30 mouse cellular contexts compared by ENCODE assay signal in the genomic region with DNA sequence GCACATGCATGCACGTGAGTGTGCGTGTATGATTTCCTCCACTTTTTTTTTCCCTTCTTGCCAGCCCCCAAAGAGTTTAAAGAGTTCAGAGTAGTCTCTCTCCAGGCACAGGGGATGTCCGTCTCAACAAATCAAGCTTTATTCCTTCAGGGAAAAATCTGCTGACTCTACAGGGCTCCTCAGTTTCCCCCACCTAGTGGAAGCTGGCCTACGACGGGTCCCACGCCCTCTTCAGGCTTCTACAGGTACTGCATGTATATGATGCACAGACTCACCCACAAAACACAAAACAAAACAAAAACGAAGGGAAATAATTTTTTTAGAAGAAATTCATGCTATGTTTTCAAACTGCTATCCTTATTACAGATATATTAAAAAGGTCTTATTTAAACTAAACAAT.
DNase-seq lines count a peak whose midpoint lies in the region; ATAC-seq and TF ChIP-seq lines count a peak whose summit lies in the region.
"Had no signal": no experiment of that assay in that cellular context is flagged by ENCODE, and none has a peak within 500 bp of the region (broad histone marks: within the 10 kb centered on the region; RNA-seq: fewer than 3 reads in every experiment).

No protein-coding gene starts in this region.

- TF ChIP-seq EP300 in liver, postnatal 0 days (IDR thresholded peaks at IDR 0.05; ENCODE audit: low read depth): no peak
- TF ChIP-seq EP300 in stomach, postnatal 0 days (optimal IDR thresholded peaks at IDR 0.05): no peak

- no peaks in the 10 kb centered on the region for H3K36me3 ChIP-seq in hindbrain, postnatal 0 days (ENCODE audit: insufficient read depth, low read length)
- no peaks in the 10 kb centered on the region for H3K36me3 ChIP-seq in hindbrain, embryonic 10.5 days
- H3K36me3 ChIP-seq in liver, postnatal 0 days (replicated peaks; ENCODE audit: insufficient read depth, low read length): no peaks in the 10 kb centered on the region
- no peaks in the 10 kb centered on the region for H3K36me3 ChIP-seq in stomach, postnatal 0 days (ENCODE audit: control insufficient read depth, insufficient read depth, low read length)
- H3K36me3 ChIP-seq: embryonic facial prominence, embryonic 10.5 days; forebrain, embryonic 15.5 days; heart, embryonic 12.5 days; hindbrain, embryonic 12.5 days; kidney, embryonic 15.5 days; limb, embryonic 15.5 days; lung, embryonic 15.5 days; midbrain, embryonic 15.5 days; neural tube, embryonic 13.5 days; stomach, embryonic 15.5 days had no signal

- WGBS in hindbrain, postnatal 0 days: 69% methylated on average over 7 of the region's 7 CpGs
- 75% methylated on average over 7 of the region's 7 CpGs for WGBS in hindbrain, embryonic 10.5 days
- 55% methylated on average over 7 of the region's 7 CpGs for WGBS in liver, postnatal 0 days (ENCODE audit: insufficient replicate concordance)
- WGBS in stomach, postnatal 0 days: 50% methylated on average over 7 of the region's 7 CpGs

- H3K4me1 ChIP-seq in hindbrain, postnatal 0 days (ENCODE audit: insufficient read depth, low read length): peaks cover 6% of the 10 kb centered on the region
- peaks cover 3% of the 10 kb centered on the region; the same call in 1 of the 2 replicates for H3K4me1 ChIP-seq in hindbrain, embryonic 10.5 days (replicated peaks)
- H3K4me1 ChIP-seq in liver, postnatal 0 days (ENCODE audit: insufficient read depth): peaks cover 5% of the 10 kb centered on the region
- no peaks in the 10 kb centered on the region for H3K4me1 ChIP-seq in stomach, postnatal 0 days (replicated peaks; ENCODE audit: control insufficient read depth, insufficient read depth)
- H3K4me1 ChIP-seq: lung, embryonic 15.5 days; stomach, embryonic 15.5 days had no signal

- TF ChIP-seq CTCF in hindbrain, postnatal 0 days (IDR thresholded peaks at IDR 0.05; ENCODE audit: low read depth): peak; percentile 28; the same call in 1 of the 2 replicates
- TF ChIP-seq CTCF in liver, postnatal 0 days (IDR thresholded peaks at IDR 0.05; ENCODE audit: low read depth): peak; percentile 31
- TF ChIP-seq CTCF in stomach, postnatal 0 days (IDR thresholded peaks at IDR 0.05; ENCODE audit: low read depth): peak; percentile 45

- H3K27me3 ChIP-seq in hindbrain, postnatal 0 days (ENCODE audit: insufficient read depth, low read length): no peaks in the 10 kb centered on the region
- H3K27me3 ChIP-seq in hindbrain, embryonic 10.5 days (ENCODE audit: insufficient read depth, poor library complexity, severe bottlenecking): 0 out of 2 replicates have a peak, but pooled peaks cover 4% of the 10 kb centered on the region
- H3K27me3 ChIP-seq in liver, postnatal 0 days (ENCODE audit: insufficient read depth, low read length): no peaks in the 10 kb centered on the region
- H3K27me3 ChIP-seq in stomach, postnatal 0 days (ENCODE audit: control insufficient read depth, insufficient read depth, low read length): no peaks in the 10 kb centered on the region
- H3K27me3 ChIP-seq: forebrain, embryonic 15.5 days; heart, embryonic 12.5 days; hindbrain, embryonic 12.5 days; kidney, embryonic 15.5 days; limb, embryonic 15.5 days; lung, embryonic 15.5 days; stomach, embryonic 15.5 days had no signal

- no peak for DNase-seq in hindbrain, postnatal 0 days (ENCODE audit: low spot score)
- no peak for DNase-seq in hindbrain, embryonic 10.5 days (ENCODE audit: low spot score)
- no peak for DNase-seq in liver, postnatal 0 days
- DNase-seq in liver (no peak), R1 (ENCODE audit: low read depth, low spot score) (peak; percentile 48)
- no peak for DNase-seq in stomach, postnatal 0 days (ENCODE audit: low spot score)
- DNase-seq in lung, adult 18-20 months: no peak
- DNase-seq: adrenal gland, postnatal 25 days; cerebellum, adult 11-12 months; cerebellum, postnatal 10 days; gastrocnemius, postnatal 14 days; heart, adult 11 months; heart, postnatal 10 days; kidney, postnatal 4 days; left cerebral cortex, postnatal 4 days; lung, postnatal 36 days had no signal

- no peak overlapping the region for H3K9ac ChIP-seq in hindbrain, postnatal 0 days (replicated peaks; ENCODE audit: low read length)
- no peak overlapping the region for H3K9ac ChIP-seq in liver, postnatal 0 days (replicated peaks)
- H3K9ac ChIP-seq in stomach, postnatal 0 days (ENCODE audit: low read length): no peak overlapping the region
- H3K9ac ChIP-seq: forebrain, embryonic 15.5 days; heart, embryonic 12.5 days; hindbrain, embryonic 12.5 days; kidney, embryonic 15.5 days; limb, embryonic 15.5 days; lung, embryonic 15.5 days; midbrain, embryonic 15.5 days; neural tube, embryonic 13.5 days; stomach, embryonic 15.5 days had no signal

- no peak overlapping the region for H3K4me2 ChIP-seq in hindbrain, postnatal 0 days (ENCODE audit: low read depth, low read length)
- no peak overlapping the region for H3K4me2 ChIP-seq in liver, postnatal 0 days (ENCODE audit: low read depth, low read length)
- H3K4me2 ChIP-seq in stomach, postnatal 0 days (replicated peaks; ENCODE audit: low read depth): no peak overlapping the region
- H3K4me2 ChIP-seq: forebrain, embryonic 15.5 days; heart, embryonic 12.5 days; hindbrain, embryonic 12.5 days; kidney, embryonic 15.5 days; limb, embryonic 15.5 days; lung, embryonic 15.5 days; midbrain, embryonic 15.5 days; neural tube, embryonic 13.5 days; stomach, embryonic 15.5 days had no signal

- H3K9me3 ChIP-seq in hindbrain, postnatal 0 days (ENCODE audit: low read length): no peaks in the 10 kb centered on the region
- H3K9me3 ChIP-seq in hindbrain, embryonic 10.5 days: no peaks in the 10 kb centered on the region
- H3K9me3 ChIP-seq in liver, postnatal 0 days (ENCODE audit: low read length): no peaks in the 10 kb centered on the region
- H3K9me3 ChIP-seq in stomach, postnatal 0 days (ENCODE audit: control insufficient read depth, low read length): no peaks in the 10 kb centered on the region
- H3K9me3 ChIP-seq: embryonic facial prominence, embryonic 10.5 days; forebrain, embryonic 15.5 days; heart, embryonic 12.5 days; hindbrain, embryonic 12.5 days; kidney, embryonic 15.5 days; limb, embryonic 15.5 days; lung, embryonic 15.5 days; midbrain, embryonic 15.5 days; neural tube, embryonic 13.5 days; stomach, embryonic 15.5 days had no signal

- no peak overlapping the region for H3K27ac ChIP-seq in hindbrain, postnatal 0 days
- no peak overlapping the region for H3K27ac ChIP-seq in hindbrain, embryonic 10.5 days
- H3K27ac ChIP-seq in liver, postnatal 0 days (ENCODE audit: low read depth): no peak overlapping the region
- no peak overlapping the region for H3K27ac ChIP-seq in stomach, postnatal 0 days (replicated peaks)
- H3K27ac ChIP-seq: embryonic facial prominence, embryonic 10.5 days; forebrain, embryonic 15.5 days; hindbrain, embryonic 12.5 days; kidney, embryonic 15.5 days; left cerebral cortex, adult 2 months; limb, embryonic 15.5 days; lung, embryonic 15.5 days; midbrain, embryonic 15.5 days; neural tube, embryonic 13.5 days; stomach, embryonic 15.5 days had no signal

- H3K4me3 ChIP-seq in hindbrain, postnatal 0 days (ENCODE audit: low read length): no peak overlapping the region
- no peak overlapping the region for H3K4me3 ChIP-seq in hindbrain, embryonic 10.5 days
- no peak overlapping the region for H3K4me3 ChIP-seq in liver, postnatal 0 days (ENCODE audit: low read depth, low read length)
- H3K4me3 ChIP-seq in stomach, postnatal 0 days (ENCODE audit: low read depth, low read length): no peak overlapping the region
- H3K4me3 ChIP-seq: embryonic facial prominence, embryonic 10.5 days; forebrain, embryonic 15.5 days; heart, embryonic 12.5 days; hindbrain, embryonic 12.5 days; kidney, embryonic 15.5 days; left cerebral cortex, adult 2 months; limb, embryonic 15.5 days; lung, embryonic 15.5 days; midbrain, embryonic 15.5 days; myocyte; neural tube, embryonic 13.5 days; stomach, embryonic 15.5 days had no signal

- ATAC-seq in hindbrain, postnatal 0 days: no peak
- ATAC-seq in liver, postnatal 0 days: no peak
- no peak for ATAC-seq in stomach, postnatal 0 days (ENCODE audit: low FRiP score, low TSS enrichment)
- ATAC-seq: CD4-positive, CD25-positive, alpha-beta regulatory T cell, adult 4 months; forebrain, embryonic 15.5 days; inflammation-experienced regulatory T-cells, adult 6 months; midbrain, embryonic 15.5 days had no signal
